In genomic region chr2:158242170-158242896, GRCm38 (mm10) we compare ENCODE assay signal across 14 mouse cellular contexts. TPM values are rescaled to one million over a fixed set of nuclear protein-coding genes. Genes with fewer than 3 reads are reported as not detected.
A peak's percentile ranks its signal among the peaks of the same experiment; 100 is the strongest.
DNase-seq lines count a peak whose midpoint lies in the region; ATAC-seq lines count a peak whose summit lies in the region.
"Had no signal": no experiment of that assay in that cellular context is flagged by ENCODE, and none has a peak within 500 bp of the region (broad histone marks: within the 10 kb centered on the region; RNA-seq: fewer than 3 reads in every experiment).

No protein-coding gene starts in this region.

- no peaks in the 10 kb centered on the region for H3K9me3 ChIP-seq in forebrain, embryonic 15.5 days
- H3K9me3 ChIP-seq in forebrain, embryonic 12.5 days: no peaks in the 10 kb centered on the region
- H3K9me3 ChIP-seq: embryonic facial prominence, embryonic 15.5 days; hindbrain, embryonic 12.5 days; liver, embryonic 13.5 days; neural tube, embryonic 12.5 days; stomach, embryonic 15.5 days had no signal

- H3K27me3 ChIP-seq in forebrain, embryonic 15.5 days: no peaks in the 10 kb centered on the region
- 0 out of 2 replicates have a peak, but pooled peaks cover 3% of the 10 kb centered on the region for H3K27me3 ChIP-seq in forebrain, embryonic 12.5 days
- H3K27me3 ChIP-seq: embryonic facial prominence, embryonic 15.5 days; hindbrain, embryonic 12.5 days; liver, embryonic 13.5 days; neural tube, embryonic 12.5 days; stomach, embryonic 15.5 days had no signal

- peak; percentile 50 for DNase-seq in adrenal gland, postnatal 14 days
- DNase-seq in frontal cortex, adult 2 months (ENCODE audit: extremely low spot score in 1 of 2, low spot score in 1 of 2): peak; percentile 40 to 67
- DNase-seq in layer of hippocampus, postnatal 10 days (ENCODE audit: low spot score in 2 of 2): peak; percentile 64 to 65
- DNase-seq in retina, postnatal 1 day: no peak
- DNase-seq in thymus, postnatal 10 days (ENCODE audit: low spot score in 2 of 2): no peak
- DNase-seq in testis, postnatal 10 days (ENCODE audit: low spot score): no peak
- DNase-seq: liver, embryonic 13.5 days had no signal

- H3K27ac ChIP-seq in forebrain, embryonic 15.5 days (replicated peaks): no peak overlapping the region
- no peak overlapping the region for H3K27ac ChIP-seq in forebrain, embryonic 12.5 days
- H3K27ac ChIP-seq: embryonic facial prominence, embryonic 15.5 days; hindbrain, embryonic 12.5 days; liver, embryonic 13.5 days; neural tube, embryonic 12.5 days; stomach, embryonic 15.5 days had no signal

- no peak overlapping the region for H3K4me3 ChIP-seq in forebrain, embryonic 15.5 days
- no peak overlapping the region for H3K4me3 ChIP-seq in forebrain, embryonic 12.5 days (replicated peaks)
- H3K4me3 ChIP-seq: embryonic facial prominence, embryonic 15.5 days; hindbrain, embryonic 12.5 days; liver, embryonic 13.5 days; neural tube, embryonic 12.5 days; stomach, embryonic 15.5 days had no signal

- H3K4me2 ChIP-seq in forebrain, embryonic 15.5 days (replicated peaks): no peak overlapping the region
- no peak overlapping the region for H3K4me2 ChIP-seq in forebrain, embryonic 12.5 days
- H3K4me2 ChIP-seq: embryonic facial prominence, embryonic 15.5 days; hindbrain, embryonic 12.5 days; liver, embryonic 13.5 days; neural tube, embryonic 12.5 days; stomach, embryonic 15.5 days had no signal

- peak; percentile 43; the same call in 1 of the 2 replicates for ATAC-seq in forebrain, embryonic 15.5 days (replicated peaks)
- ATAC-seq in forebrain, embryonic 12.5 days (ENCODE audit: low FRiP score): no peak

- no peak overlapping the region for H3K9ac ChIP-seq in forebrain, embryonic 15.5 days (replicated peaks)
- no peak overlapping the region for H3K9ac ChIP-seq in forebrain, embryonic 12.5 days
- H3K9ac ChIP-seq: embryonic facial prominence, embryonic 15.5 days; hindbrain, embryonic 12.5 days; liver, embryonic 13.5 days; neural tube, embryonic 12.5 days; stomach, embryonic 15.5 days had no signal

- 80% methylated on average over 18 of the region's 18 CpGs for WGBS in forebrain, embryonic 15.5 days
- WGBS in forebrain, embryonic 12.5 days: 94% methylated on average over 18 of the region's 18 CpGs

- H3K36me3 ChIP-seq in forebrain, embryonic 15.5 days: no peaks in the 10 kb centered on the region
- H3K36me3 ChIP-seq in forebrain, embryonic 12.5 days (replicated peaks): no peaks in the 10 kb centered on the region
- H3K36me3 ChIP-seq: embryonic facial prominence, embryonic 15.5 days; hindbrain, embryonic 12.5 days; liver, embryonic 13.5 days; neural tube, embryonic 12.5 days; stomach, embryonic 15.5 days had no signal

- peaks cover 11% of the 10 kb centered on the region for H3K4me1 ChIP-seq in forebrain, embryonic 15.5 days
- no peaks in the 10 kb centered on the region for H3K4me1 ChIP-seq in forebrain, embryonic 12.5 days
- H3K4me1 ChIP-seq: hindbrain, embryonic 12.5 days; liver, embryonic 13.5 days; neural tube, embryonic 12.5 days; stomach, embryonic 15.5 days had no signal

RNA-seq across cellular contexts. Expression of gene D630003M21Rik, which starts 13.3 kb away (rescaled TPM):
- 1.7 and 2.4 TPM in 2 replicates for polyA plus RNA-seq in forebrain, embryonic 15.5 days (2015; fragmentation: Nextera tagmentation; extraction: Ambion mirVana)
- 3.3 and 3.4 TPM in 2 replicates for polyA plus RNA-seq in forebrain, embryonic 12.5 days (2016; fragmentation: Nextera tagmentation; extraction: Ambion mirVana)
- 2.0 and 2.4 TPM in 2 replicates for total RNA-seq in adrenal gland, postnatal 14 days (2021)
- polyA plus RNA-seq in frontal cortex, adult 2 months (2012; rRNA removed): 3.7 and 4.5 TPM in 2 replicates
- 1 to 10 TPM; 4.3 to 4.4 TPM for total RNA-seq in layer of hippocampus, postnatal 10 days (2021)

RNA-seq across cellular contexts. Expression of gene Bpi, which starts 15.6 kb away (rescaled TPM):
- polyA plus RNA-seq in forebrain, embryonic 15.5 days (2015; fragmentation: Nextera tagmentation; extraction: Ambion mirVana): not detected in 2 replicates
- not detected in 2 replicates for polyA plus RNA-seq in forebrain, embryonic 12.5 days (2016; fragmentation: Nextera tagmentation; extraction: Ambion mirVana)
- total RNA-seq in adrenal gland, postnatal 14 days (2021): not detected in 2 replicates
- not detected in 2 replicates for polyA plus RNA-seq in frontal cortex, adult 2 months (2012; rRNA removed)
- total RNA-seq in layer of hippocampus, postnatal 10 days (2021): not detected
- polyA plus RNA-seq: C2C12; embryonic facial prominence, embryonic 15.5 days; hindbrain, embryonic 12.5 days; liver, embryonic 13.5 days; neural tube, embryonic 12.5 days; stomach, embryonic 15.5 days had no signal

Comparison
In these comparisons a context has a peak if more than half of its experiments do, and no peak if none do; other contexts are left out.
1. DNase-seq: peak in adrenal gland, postnatal 14 days (single experiment), frontal cortex, adult 2 months (2 of 2) and layer of hippocampus, postnatal 10 days (2 of 2); none in retina, postnatal 1 day (single experiment), thymus, postnatal 10 days (0 of 2) and testis, postnatal 10 days (single experiment).